Mouse (Mus musculus) hindbrain, embryonic 13.5 days (tissue): ENCODE data around the gene Nicn1. TPM values are rescaled to one million over a fixed set of nuclear protein-coding genes. Genes with fewer than 3 reads are reported as not detected.

ENCODE experiments used
- ATAC-seq: fragments of 200-750 bp; cut with Nextera tagmentation; 2 replicates; pipeline ENCODE4 v1.8.0; 2017; ENCODE audit warnings: moderate TSS enrichment; ENCODE audit not compliant: low FRiP score
- H3K27ac ChIP-seq: fragments of 300-500 bp; sonication (generic); 2 replicates; pipeline ENCODE4 v1.5.1; 2015; ENCODE audit warnings: inconsistent platforms, mild to moderate bottlenecking, moderate library complexity
- H3K27me3 ChIP-seq: fragments of 300-500 bp; sonication (generic); 2 replicates; pipeline ENCODE4 v1.6.1; 2015; ENCODE audit warnings: mild to moderate bottlenecking, inconsistent platforms
- H3K36me3 ChIP-seq: fragments of 300-500 bp; sonication (generic); 2 replicates; pipeline ENCODE4 v1.6.1; 2015; ENCODE audit warnings: mild to moderate bottlenecking, inconsistent platforms
- H3K4me1 ChIP-seq: fragments of 300-500 bp; sonication (generic); replicated peaks from 2 replicates; pipeline ENCODE4 v1.6.1; 2015; ENCODE audit warnings: inconsistent platforms
- H3K4me2 ChIP-seq: fragments of 300-500 bp; sonication (generic); 2 replicates; pipeline ENCODE4 v1.6.1; 2015; ENCODE audit warnings: inconsistent platforms, mild to moderate bottlenecking, moderate library complexity
- H3K4me3 ChIP-seq: fragments of 300-500 bp; sonication (generic); 2 replicates; pipeline ENCODE4 v1.5.1; 2015; ENCODE audit warnings: mild to moderate bottlenecking, inconsistent platforms
- H3K9ac ChIP-seq: fragments of 300-500 bp; sonication (generic); 2 replicates; pipeline ENCODE4 v1.6.1; 2015; ENCODE audit warnings: mild to moderate bottlenecking, inconsistent platforms
- H3K9me3 ChIP-seq: fragments of 300-500 bp; sonication (generic); 2 replicates; pipeline ENCODE4 v1.6.1; 2016; ENCODE audit warnings: inconsistent platforms
- WGBS: fragments of 180-500 bp; shearing (Covaris S2); methylation state at CpG from one replicate; pipeline ENCODE4 v1.1.7; 2015; 5-methylcytosine and 5-hydroxymethylcytosine counted together
- polyA plus RNA-seq: library from polyadenylated mRNA; unstranded; fragments of >200 nt; fragmentation: Nextera tagmentation; extraction: Ambion mirVana; gene quantifications from 2 replicates; pipeline ENCODE4 v1.2.1, GENCODE M21; 2015

The Nicn1 gene
- polyA plus RNA-seq, 1 experiment from 2014 or later = 135 TPM

- no peaks in the 10 kb centered on the region for H3K9me3 ChIP-seq
- H3K27me3 ChIP-seq = no peaks in the 10 kb centered on the region
- no peak overlapping the region for H3K4me2 ChIP-seq
- H3K36me3 ChIP-seq = no peaks in the 10 kb centered on the region
- peaks cover 38% of the 10 kb centered on the region for H3K4me1 ChIP-seq
- no peak overlapping the region for H3K27ac ChIP-seq
- H3K9ac ChIP-seq = peak overlapping the region; percentile 46; the same call in 1 of the 2 replicates
- no peak overlapping the region for H3K4me3 ChIP-seq
- ATAC-seq = no peak
- WGBS = 55% methylated on average over 5 of the region's 5 CpGs
These were observed 52.1 kb downstream of the Nicn1 start for GRCm38 (mm10) chr9:108342301-108342831.

GRCm38 (mm10) chr9:108343331-108343730 lies 53.1 kb downstream of the Nicn1 start:
- H3K36me3 ChIP-seq = no peaks in the 10 kb centered on the region
- no peaks in the 10 kb centered on the region for H3K27me3 ChIP-seq
- H3K9ac ChIP-seq = no peak overlapping the region
- H3K27ac ChIP-seq = no peak overlapping the region
- H3K9me3 ChIP-seq = no peaks in the 10 kb centered on the region
- H3K4me2 ChIP-seq = no peak overlapping the region
- H3K4me1 ChIP-seq = peaks cover 38% of the 10 kb centered on the region
- H3K4me3 ChIP-seq = no peak overlapping the region
- no peak for ATAC-seq
- WGBS = 85% methylated on average over 3 of the region's 3 CpGs

GRCm38 (mm10) chr9:108343835-108344234 lies 53.6 kb downstream of the Nicn1 start:
- no peak overlapping the region for H3K9ac ChIP-seq
- ATAC-seq = no peak
- H3K9me3 ChIP-seq = no peaks in the 10 kb centered on the region
- H3K36me3 ChIP-seq = no peaks in the 10 kb centered on the region
- 96% methylated on average over 1 of the region's 1 CpGs for WGBS
- no peak overlapping the region for H3K27ac ChIP-seq
- H3K4me3 ChIP-seq = no peak overlapping the region
- peaks cover 38% of the 10 kb centered on the region for H3K4me1 ChIP-seq
- H3K4me2 ChIP-seq = no peak overlapping the region
- H3K27me3 ChIP-seq = no peaks in the 10 kb centered on the region

- H3K27ac ChIP-seq = no peak overlapping the region
- no peaks in the 10 kb centered on the region for H3K36me3 ChIP-seq
- no peak overlapping the region for H3K4me3 ChIP-seq
- H3K9me3 ChIP-seq = no peaks in the 10 kb centered on the region
- no peak overlapping the region for H3K9ac ChIP-seq
- no peaks in the 10 kb centered on the region for H3K27me3 ChIP-seq
- peaks cover 43% of the 10 kb centered on the region for H3K4me1 ChIP-seq
- no peak overlapping the region for H3K4me2 ChIP-seq
- ATAC-seq = no peak
- 85% methylated on average over 4 of the region's 4 CpGs for WGBS
These were observed 54.2 kb downstream of the Nicn1 start for GRCm38 (mm10) chr9:108344471-108344870.

Other genes starting within 250 kb of the Nicn1 start
- gene Gmppb, start 241.2 kb upstream of the Nicn1 start, polyA plus RNA-seq = 20.1 and 21.1 TPM in 2 replicates
- 3.1 and 3.4 TPM in 2 replicates for gene Amigo3, start 237.3 kb upstream of the Nicn1 start, polyA plus RNA-seq
- gene Mst1, start 210.0 kb upstream of the Nicn1 start, polyA plus RNA-seq = not detected in 2 replicates
- 42.8 and 43.1 TPM in 2 replicates for gene Rnf123, start 207.1 kb upstream of the Nicn1 start, polyA plus RNA-seq
- gene Apeh, start 195.8 kb upstream of the Nicn1 start, polyA plus RNA-seq = 57.7 and 57.8 TPM in 2 replicates
- 8.3 and 8.7 TPM in 2 replicates for gene Bsn, start 100.0 kb upstream of the Nicn1 start, polyA plus RNA-seq
- gene Dag1, start 26.5 kb upstream of the Nicn1 start, polyA plus RNA-seq = 55.5 and 60.4 TPM in 2 replicates
- 32.1 and 33.3 TPM in 2 replicates for gene Amt, start 6.4 kb downstream of the Nicn1 start, polyA plus RNA-seq
- 279 and 287 TPM in 2 replicates for gene Rhoa, start 15.7 kb downstream of the Nicn1 start, polyA plus RNA-seq
- 55.0 and 63.3 TPM in 2 replicates for gene Tcta, start 15.7 kb downstream of the Nicn1 start, polyA plus RNA-seq
- 503 and 518 TPM in 2 replicates for gene Gpx1, start 48.5 kb downstream of the Nicn1 start, polyA plus RNA-seq
- gene Usp4, start 57.4 kb downstream of the Nicn1 start, polyA plus RNA-seq = 125 and 141 TPM in 2 replicates
- gene 1700102P08Rik, start 102.4 kb downstream of the Nicn1 start, polyA plus RNA-seq = 1.7 and 2.3 TPM in 2 replicates
- 1.0 and 1.2 TPM in 2 replicates for gene Ccdc36, start 138.1 kb downstream of the Nicn1 start, polyA plus RNA-seq
- gene BC048562, start 146.1 kb downstream of the Nicn1 start, polyA plus RNA-seq = not detected in 2 replicates
- 58.0 and 59.4 TPM in 2 replicates for gene Ccdc71, start 170.1 kb downstream of the Nicn1 start, polyA plus RNA-seq
- 66.4 and 69.1 TPM in 2 replicates for gene Klhdc8b, start 171.2 kb downstream of the Nicn1 start, polyA plus RNA-seq
- gene Lamb2, start 189.3 kb downstream of the Nicn1 start, polyA plus RNA-seq = 20.9 and 21.6 TPM in 2 replicates
- gene Usp19, start 200.2 kb downstream of the Nicn1 start, polyA plus RNA-seq = 71.9 and 74.1 TPM in 2 replicates
- 71.5 and 77.8 TPM in 2 replicates for gene Qars, start 217.3 kb downstream of the Nicn1 start, polyA plus RNA-seq
- gene Qrich1, start 226.4 kb downstream of the Nicn1 start, polyA plus RNA-seq = 131 and 140 TPM in 2 replicates